Mouse (Mus musculus): ENCODE measurements at regions not wholly inside any gene's neighbourhood (a gene's known extent, or its start where the extent isn't known, plus 50 kb on each side); places are given as distances from the start of the nearest gene placed in this dataset.

DNA sequence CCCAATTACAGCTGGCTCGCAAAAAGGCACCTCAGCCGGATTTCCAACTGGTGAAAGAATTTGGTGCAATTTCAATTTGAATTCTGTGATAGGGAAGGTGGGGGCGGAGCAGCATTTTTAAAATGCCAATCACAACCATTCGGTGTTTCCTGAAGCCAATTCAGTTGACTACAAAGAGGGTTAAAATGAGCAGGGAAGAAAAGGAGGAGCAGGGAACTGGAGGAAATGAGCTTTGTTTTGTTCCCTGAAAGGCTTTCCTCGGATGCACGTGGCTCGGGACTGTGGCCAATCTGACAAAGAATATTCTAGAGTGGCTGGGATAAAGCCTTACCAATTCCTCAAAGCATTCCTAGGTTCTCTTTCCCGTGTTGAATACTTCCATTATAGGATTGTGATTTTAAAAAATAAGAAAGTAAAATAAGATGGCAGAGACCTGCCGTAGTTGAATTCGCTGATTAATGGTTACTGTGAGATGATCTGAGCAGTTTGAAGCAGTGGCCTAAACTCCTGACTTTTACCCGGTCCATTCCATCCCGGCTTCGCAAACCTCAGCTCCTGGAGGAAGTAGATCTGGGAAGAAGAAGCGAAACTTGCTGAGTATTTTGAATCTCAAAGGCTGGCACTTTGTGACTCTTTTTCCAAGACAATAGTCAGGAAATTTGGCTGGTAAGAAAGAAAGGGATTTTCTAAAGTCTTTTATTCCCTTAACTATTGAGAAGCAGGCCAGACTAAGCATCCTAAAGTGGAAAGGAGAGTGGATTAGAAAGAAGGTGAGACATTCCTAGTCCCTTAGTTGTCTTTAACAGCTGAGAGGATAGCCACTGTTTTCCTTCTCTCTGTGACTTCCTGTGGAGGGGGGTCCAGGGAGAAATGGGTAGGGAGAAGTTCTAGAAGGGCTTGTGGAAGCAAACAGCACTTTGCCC is 229.3 kb upstream of the Adgrl2 start:
- H3K4me1 ChIP-seq: peaks cover 10% of the 10 kb centered on the region; the same call in 1 of the 2 replicates
- no peak for ATAC-seq (ENCODE audit: low FRiP score, low read depth)
- no peaks in the 10 kb centered on the region for H3K27me3 ChIP-seq
- H3K9ac ChIP-seq: no peak overlapping the region
- H3K4me3 ChIP-seq: no peak overlapping the region
- no peak overlapping the region for H3K27ac ChIP-seq
- no peaks in the 10 kb centered on the region for H3K9me3 ChIP-seq
- H3K36me3 ChIP-seq: no peaks in the 10 kb centered on the region
- 47% methylated on average over 14 of the region's 14 CpGs for WGBS
- no peak overlapping the region for H3K4me2 ChIP-seq (replicated peaks)

DNA sequence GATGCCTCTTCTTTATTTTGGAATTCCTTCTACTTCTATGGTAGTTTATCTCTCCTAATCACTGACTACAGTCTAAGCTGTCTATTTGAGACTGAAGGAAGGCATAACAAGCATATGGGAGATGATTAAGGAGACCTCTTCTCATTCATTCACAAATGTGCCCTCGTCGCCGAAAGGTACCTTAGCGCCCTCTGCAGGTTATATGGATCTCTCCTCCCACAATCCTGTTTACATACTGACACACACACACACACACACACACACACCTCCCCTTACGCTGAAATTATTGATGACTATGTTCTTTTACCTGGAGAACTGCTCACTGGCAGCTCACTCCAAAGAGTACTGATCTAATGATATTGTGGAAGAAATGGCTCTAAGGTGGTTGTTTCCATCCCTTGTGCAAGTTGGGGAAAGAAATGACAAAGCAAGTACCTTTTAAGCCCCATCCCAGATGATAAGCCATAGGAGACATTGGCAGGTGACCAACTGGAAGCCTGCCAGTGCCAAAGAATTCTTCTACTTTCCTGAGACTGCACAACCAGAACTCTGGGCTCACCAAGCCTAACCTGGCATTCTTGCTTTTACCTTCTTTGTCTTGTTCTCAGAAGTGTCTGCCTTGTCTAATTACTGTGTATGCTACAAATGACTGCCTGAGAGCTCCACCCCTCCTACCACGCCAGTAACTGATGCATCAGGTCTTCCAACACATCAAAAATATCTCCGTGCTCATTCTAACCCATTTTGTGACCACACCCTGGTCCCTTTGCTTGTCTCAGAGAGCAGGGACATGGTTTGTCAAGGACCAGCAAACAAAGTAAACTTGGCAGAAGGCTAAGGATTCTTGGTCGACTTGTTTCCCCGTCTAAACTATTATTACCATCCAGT is 227.8 kb upstream of the Adgrl2 start:
- H3K4me3 ChIP-seq: no peak overlapping the region
- ATAC-seq (ENCODE audit: low FRiP score, low read depth): no peak
- no peak overlapping the region for H3K4me2 ChIP-seq (replicated peaks)
- H3K36me3 ChIP-seq: no peaks in the 10 kb centered on the region
- H3K27ac ChIP-seq: no peak overlapping the region
- no peaks in the 10 kb centered on the region for H3K9me3 ChIP-seq
- no peaks in the 10 kb centered on the region for H3K27me3 ChIP-seq
- 89% methylated on average over 9 of the region's 9 CpGs for WGBS
- no peak overlapping the region for H3K9ac ChIP-seq
- peaks cover 10% of the 10 kb centered on the region; the same call in 1 of the 2 replicates for H3K4me1 ChIP-seq

DNA sequence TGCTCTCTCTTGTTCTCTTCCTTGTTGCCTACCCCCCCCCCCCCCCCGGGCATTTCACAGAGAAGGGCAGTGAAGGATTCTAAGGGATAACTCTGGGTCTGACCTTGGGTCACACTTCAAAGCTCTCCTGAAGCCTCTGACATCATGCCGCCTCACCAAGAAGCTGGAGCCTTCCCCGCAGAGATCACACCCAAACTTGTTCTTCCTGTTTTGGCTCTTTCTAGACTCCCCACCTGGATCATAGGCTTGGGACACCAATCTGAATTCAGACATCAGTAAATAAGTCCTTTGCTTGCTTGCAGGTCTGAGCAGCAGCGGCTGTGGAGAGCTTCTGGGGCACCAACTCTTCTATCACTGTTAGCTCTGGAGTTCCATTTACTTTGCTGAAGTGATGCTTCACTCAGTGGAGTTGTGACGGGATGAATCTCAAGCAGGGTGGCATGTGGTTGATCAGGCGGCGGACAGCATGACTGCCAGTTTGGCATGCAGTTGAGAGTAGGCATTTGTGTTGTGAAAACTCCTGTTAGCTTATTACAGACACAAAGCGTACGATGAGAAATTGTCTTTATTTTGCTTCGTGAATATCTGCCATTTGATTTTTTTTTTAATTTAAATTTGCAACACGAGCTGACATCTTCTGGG is 226.5 kb upstream of the Adgrl2 start:
- Histone ChIP-seq H3K4me2 (replicated peaks) (no peak overlapping the region), H3K36me3 (no peaks in the 10 kb centered on the region), H3K27ac (no peak overlapping the region), H3K9me3 (no peaks in the 10 kb centered on the region), H3K4me1 (peaks cover 10% of the 10 kb centered on the region; the same call in 1 of the 2 replicates), H3K27me3 (no peaks in the 10 kb centered on the region), H3K9ac (no peak overlapping the region), H3K4me3 (no peak overlapping the region)
- ATAC-seq (ENCODE audit: low FRiP score, low read depth): no peak
- WGBS: 74% methylated on average over 10 of the region's 11 CpGs

DNA sequence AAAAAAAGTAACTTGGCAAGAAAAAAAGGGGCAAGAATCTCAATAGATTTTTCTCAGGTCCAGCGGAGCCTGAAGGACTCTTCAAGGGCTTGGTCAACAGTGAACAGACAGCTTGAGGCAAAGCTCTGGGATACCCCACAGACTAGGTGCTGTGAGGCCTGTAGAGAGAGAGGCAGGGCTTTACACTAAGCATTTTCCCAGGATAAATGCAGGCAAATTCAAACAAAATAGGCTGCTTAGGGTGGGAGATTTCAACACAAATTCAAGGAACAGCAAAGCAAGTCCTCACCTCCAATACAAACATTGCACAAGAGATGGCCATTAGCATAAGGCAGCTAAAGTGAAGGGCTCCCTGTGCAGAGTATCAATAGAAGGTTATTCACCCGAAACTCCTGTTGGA is 225.3 kb upstream of the Adgrl2 start:
- Histone ChIP-seq H3K9me3 (no peaks in the 10 kb centered on the region), H3K27ac (no peak overlapping the region), H3K4me3 (no peak overlapping the region), H3K4me2 (replicated peaks) (no peak overlapping the region), H3K9ac (no peak overlapping the region), H3K4me1 (peaks cover 10% of the 10 kb centered on the region; the same call in 1 of the 2 replicates), H3K36me3 (no peaks in the 10 kb centered on the region), H3K27me3 (no peaks in the 10 kb centered on the region)
- ATAC-seq (ENCODE audit: low FRiP score, low read depth): no peak
- WGBS: 82% methylated on average over 2 of the region's 2 CpGs

DNA sequence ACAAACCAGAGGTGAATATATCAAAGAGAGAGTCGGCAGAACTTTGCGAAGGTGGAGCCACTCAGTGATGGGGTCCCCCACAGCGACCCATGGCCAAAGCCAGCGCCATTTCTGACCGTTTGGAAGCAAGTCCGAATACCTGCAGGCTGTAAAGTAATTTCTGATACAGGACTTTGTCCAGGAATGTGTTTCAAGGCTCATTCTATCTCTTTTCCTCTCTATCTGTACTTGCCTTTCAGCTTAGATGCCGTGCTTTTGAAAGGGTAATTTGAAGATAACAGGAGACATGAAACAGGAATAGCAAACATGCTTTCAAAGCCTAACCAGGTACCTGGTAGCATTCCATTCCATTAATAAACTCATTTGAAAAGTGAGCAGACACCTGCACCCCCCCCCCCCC is 221.6 kb upstream of the Adgrl2 start:
- H3K4me2 ChIP-seq (replicated peaks): no peak overlapping the region
- H3K9me3 ChIP-seq: no peaks in the 10 kb centered on the region
- no peak overlapping the region for H3K9ac ChIP-seq
- no peak overlapping the region for H3K4me3 ChIP-seq
- WGBS: 88% methylated on average over 7 of the region's 7 CpGs
- H3K4me1 ChIP-seq: no peaks in the 10 kb centered on the region
- ATAC-seq (ENCODE audit: low FRiP score, low read depth): no peak
- no peaks in the 10 kb centered on the region for H3K36me3 ChIP-seq
- H3K27me3 ChIP-seq: no peaks in the 10 kb centered on the region
- H3K27ac ChIP-seq: no peak overlapping the region

DNA sequence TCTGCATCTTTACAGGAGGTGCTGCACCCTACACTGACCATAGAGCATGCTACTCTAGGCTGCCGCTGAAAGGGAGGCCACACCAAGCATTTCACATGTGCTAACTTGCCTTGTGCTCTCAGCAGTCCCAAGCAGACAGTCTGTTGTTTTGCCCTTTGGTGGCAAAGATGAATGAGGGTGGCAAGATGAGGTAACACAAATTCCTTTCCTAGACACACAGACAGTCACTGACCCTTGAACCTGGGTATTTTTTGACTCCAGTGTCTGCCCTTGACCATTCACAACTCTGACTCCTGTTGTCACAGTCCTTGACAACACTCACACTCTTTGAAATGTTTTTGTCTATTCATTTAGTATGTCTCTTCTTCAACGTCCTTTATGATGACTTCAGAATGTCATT is 218.9 kb upstream of the Adgrl2 start:
- no peak overlapping the region for H3K9ac ChIP-seq
- 84% methylated on average over 2 of the region's 2 CpGs for WGBS
- no peak for ATAC-seq (ENCODE audit: low FRiP score, low read depth)
- no peak overlapping the region for H3K4me3 ChIP-seq
- no peak overlapping the region for H3K4me2 ChIP-seq (replicated peaks)
- H3K27me3 ChIP-seq: no peaks in the 10 kb centered on the region
- H3K36me3 ChIP-seq: no peaks in the 10 kb centered on the region
- no peak overlapping the region for H3K27ac ChIP-seq
- H3K4me1 ChIP-seq: no peaks in the 10 kb centered on the region
- H3K9me3 ChIP-seq: no peaks in the 10 kb centered on the region

DNA sequence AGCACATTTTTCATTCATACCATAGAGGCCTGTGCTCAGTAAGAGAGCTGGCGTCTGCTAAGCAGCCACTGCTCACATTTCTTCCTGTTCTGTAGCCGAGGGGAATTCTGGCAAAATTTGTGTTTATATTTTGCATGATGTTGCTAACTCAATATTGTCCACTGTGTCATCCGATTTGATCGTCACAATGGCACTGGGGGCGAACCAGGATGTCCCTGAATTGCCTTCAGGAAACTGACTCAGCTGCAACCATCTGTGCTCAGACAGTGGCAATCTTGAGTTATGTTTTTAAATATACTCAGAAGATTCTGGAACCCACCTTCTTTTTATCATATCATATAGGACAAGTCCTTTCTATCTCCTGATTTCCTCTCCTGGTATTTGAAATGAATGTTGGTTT is 213.1 kb upstream of the Adgrl2 start:
- no peak overlapping the region for H3K4me3 ChIP-seq
- H3K4me1 ChIP-seq: no peaks in the 10 kb centered on the region
- no peak overlapping the region for H3K9ac ChIP-seq
- no peaks in the 10 kb centered on the region for H3K27me3 ChIP-seq
- H3K27ac ChIP-seq: no peak overlapping the region
- H3K4me2 ChIP-seq (replicated peaks): no peak overlapping the region
- no peaks in the 10 kb centered on the region for H3K36me3 ChIP-seq
- 65% methylated on average over 5 of the region's 5 CpGs for WGBS
- no peaks in the 10 kb centered on the region for H3K9me3 ChIP-seq
- no peak for ATAC-seq (ENCODE audit: low FRiP score, low read depth)

DNA sequence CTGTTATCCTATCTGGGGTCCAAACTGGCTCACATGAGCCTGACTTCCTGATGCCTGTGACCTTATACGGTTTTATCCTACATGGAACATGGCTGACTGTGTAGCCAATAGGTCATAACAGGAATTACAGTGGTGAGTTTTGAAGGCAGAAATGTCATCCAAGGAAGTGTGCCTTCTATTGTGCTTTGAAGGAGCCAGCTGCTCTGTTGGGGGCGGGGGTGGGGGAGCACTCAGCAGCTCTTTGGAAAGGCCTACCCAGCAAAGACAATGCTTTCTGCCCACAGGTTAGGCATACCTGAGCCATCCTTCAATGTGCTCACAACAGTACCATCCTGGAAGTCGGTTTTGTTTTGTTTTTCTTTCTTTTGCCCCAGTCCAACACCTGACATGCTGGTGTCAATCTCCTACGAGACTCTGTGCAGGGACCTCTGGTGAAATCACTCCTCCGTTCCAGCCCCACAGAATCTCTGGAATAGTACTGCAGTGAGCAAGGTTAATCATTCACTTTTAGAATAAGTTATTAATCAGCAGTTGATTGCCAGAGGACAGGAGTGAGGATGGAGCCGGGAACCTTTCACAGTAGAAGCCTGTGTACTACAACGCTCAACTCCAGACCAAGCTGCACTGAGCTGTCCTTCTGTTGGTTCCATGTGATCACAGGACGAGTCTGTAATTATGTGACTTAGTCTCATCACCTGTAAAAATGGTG is 206.3 kb upstream of the Adgrl2 start:
- WGBS: 85% methylated on average over 8 of the region's 8 CpGs
- no peaks in the 10 kb centered on the region for H3K36me3 ChIP-seq
- no peak for ATAC-seq (ENCODE audit: low FRiP score, low read depth)
- no peaks in the 10 kb centered on the region for H3K4me1 ChIP-seq
- no peaks in the 10 kb centered on the region for H3K9me3 ChIP-seq
- no peaks in the 10 kb centered on the region for H3K27me3 ChIP-seq
- H3K4me3 ChIP-seq: no peak overlapping the region
- H3K27ac ChIP-seq: no peak overlapping the region
- H3K9ac ChIP-seq: no peak overlapping the region
- no peak overlapping the region for H3K4me2 ChIP-seq (replicated peaks)

DNA sequence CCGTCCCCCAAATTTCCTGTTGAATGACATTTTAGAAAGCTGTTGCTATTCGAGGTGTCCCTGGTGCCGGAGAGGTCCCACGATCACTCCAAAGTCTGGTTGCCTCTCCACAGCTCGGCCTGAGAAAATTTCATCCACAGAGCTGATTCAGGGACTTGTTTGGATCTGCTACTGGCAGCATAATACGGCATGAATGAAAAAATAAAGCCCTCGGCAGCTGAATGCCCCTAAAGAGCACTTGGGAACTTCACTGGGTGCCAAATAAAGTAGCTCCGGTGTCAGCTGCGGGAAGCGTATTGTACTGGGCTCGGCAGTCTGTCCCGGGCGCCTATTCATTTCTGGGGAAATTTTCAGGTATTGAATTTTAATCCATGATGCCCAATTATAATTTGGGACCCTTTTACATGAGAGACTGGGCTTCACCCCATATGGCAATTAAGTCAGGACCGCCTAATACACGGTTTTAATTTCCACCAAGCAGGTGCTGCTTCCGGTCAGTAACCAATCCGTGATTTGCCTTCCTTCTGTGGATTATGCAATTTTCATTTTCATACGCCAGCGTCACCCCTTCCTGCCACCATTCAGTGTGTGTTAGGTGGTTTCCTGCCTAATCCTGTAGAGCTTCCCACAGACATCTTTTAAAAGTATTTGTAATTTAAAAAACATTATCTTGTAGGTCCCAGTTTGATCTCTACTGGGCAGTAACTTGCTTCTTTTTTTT is 200.7 kb upstream of the Adgrl2 start:
- Histone ChIP-seq H3K36me3 (no peaks in the 10 kb centered on the region), H3K4me3 (no peak overlapping the region), H3K4me2 (replicated peaks) (0 out of 2 replicates have a peak overlapping the region, but pooled peaks have one; percentile 9), H3K27ac (no peak overlapping the region), H3K9me3 (no peaks in the 10 kb centered on the region), H3K4me1 (peaks cover 13% of the 10 kb centered on the region), H3K27me3 (no peaks in the 10 kb centered on the region), H3K9ac (no peak overlapping the region)
- no peak for ATAC-seq (ENCODE audit: low FRiP score, low read depth)
- WGBS: 61% methylated on average over 19 of the region's 19 CpGs

DNA sequence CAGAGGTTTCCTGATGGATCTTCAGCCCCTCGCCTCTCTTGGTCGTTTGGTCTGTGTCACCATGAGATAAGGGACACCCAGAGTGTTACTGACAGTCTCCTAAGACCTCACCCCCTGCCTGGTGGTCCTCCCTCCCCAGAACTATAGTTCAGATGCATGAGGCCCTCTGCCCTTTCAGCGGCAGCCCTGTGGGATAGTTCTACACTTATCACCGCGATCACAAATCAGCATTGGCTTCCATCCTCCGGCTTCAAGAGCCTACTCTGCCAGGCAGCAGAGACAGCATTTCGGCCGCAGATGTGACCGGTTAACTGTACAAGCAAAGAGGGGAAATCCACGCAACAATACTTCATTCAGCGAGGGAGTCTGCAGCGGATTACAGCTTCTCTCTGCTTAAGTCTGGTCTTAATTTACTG is 193.8 kb upstream of the Adgrl2 start:
- Histone ChIP-seq H3K4me3 (peak overlapping the region; percentile 22), H3K36me3 (no peaks in the 10 kb centered on the region), H3K27me3 (0 out of 2 replicates have a peak, but pooled peaks cover 3% of the 10 kb centered on the region), H3K9ac (0 out of 2 replicates have a peak overlapping the region, but pooled peaks have one; percentile 35), H3K4me2 (replicated peaks) (peak overlapping the region; percentile 60), H3K9me3 (no peaks in the 10 kb centered on the region), H3K4me1 (peaks cover 9% of the 10 kb centered on the region), H3K27ac (peak overlapping the region; percentile 33; the same call in 1 of the 2 replicates)
- ATAC-seq (ENCODE audit: low FRiP score, low read depth): no peak
- 11% methylated on average over 12 of the region's 12 CpGs for WGBS

DNA sequence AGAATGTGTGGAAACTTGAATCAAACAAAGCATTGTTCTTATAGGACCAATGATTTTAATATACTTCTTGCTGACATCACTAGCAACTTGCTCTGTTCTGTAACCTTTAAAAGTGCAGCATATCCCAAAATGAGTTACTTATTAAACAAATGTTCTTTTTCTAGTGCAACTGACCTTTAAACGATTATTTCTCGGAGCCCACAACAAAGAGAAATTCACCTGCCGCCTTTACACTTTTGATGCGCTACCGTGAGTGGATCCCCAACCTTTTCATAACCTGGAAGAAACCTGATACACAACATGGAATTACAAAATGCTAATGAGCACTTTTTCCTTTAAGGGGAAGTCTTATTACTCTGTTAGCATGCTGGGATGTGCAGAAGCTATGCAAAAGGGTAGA is 191.7 kb upstream of the Adgrl2 start:
- WGBS: 78% methylated on average over 5 of the region's 5 CpGs
- Histone ChIP-seq H3K36me3 (no peaks in the 10 kb centered on the region), H3K27me3 (0 out of 2 replicates have a peak, but pooled peaks cover 3% of the 10 kb centered on the region), H3K27ac (no peak overlapping the region), H3K4me2 (replicated peaks) (no peak overlapping the region), H3K9me3 (no peaks in the 10 kb centered on the region), H3K4me3 (no peak overlapping the region), H3K4me1 (peaks cover 9% of the 10 kb centered on the region), H3K9ac (no peak overlapping the region)
- ATAC-seq (ENCODE audit: low FRiP score, low read depth): no peak

All from limb, embryonic 13.5 days (tissue).